Comparison of ENCODE assay signal across 29 mouse cellular contexts in genomic region chr5:130310827-130311226, GRCm38 (mm10). TPM values are rescaled to one million over a fixed set of nuclear protein-coding genes. Genes with fewer than 3 reads are reported as not detected.
DNase-seq lines count a peak whose midpoint lies in the region; ATAC-seq and TF ChIP-seq lines count a peak whose summit lies in the region.
"Had no signal": no experiment of that assay in that cellular context is flagged by ENCODE, and none has a peak within 500 bp of the region (broad histone marks: within the 10 kb centered on the region; RNA-seq: fewer than 3 reads in every experiment).

No protein-coding gene starts in this region.

- 0 out of 2 replicates have a peak, but pooled peaks cover 4% of the 10 kb centered on the region for H3K36me3 ChIP-seq in lung, embryonic 14.5 days (ENCODE audit: insufficient read depth)
- peaks cover 4% of the 10 kb centered on the region; the same call in 1 of the 2 replicates for H3K36me3 ChIP-seq in forebrain, embryonic 14.5 days (ENCODE audit: control insufficient read depth, insufficient read depth, low read length)
- peaks cover 20% of the 10 kb centered on the region for H3K36me3 ChIP-seq in hindbrain, embryonic 13.5 days
- H3K36me3 ChIP-seq: intestine, embryonic 15.5 days had no signal

- H3K9me3 ChIP-seq in lung, embryonic 14.5 days (ENCODE audit: low read depth, low read length): no peaks in the 10 kb centered on the region
- H3K9me3 ChIP-seq in forebrain, embryonic 14.5 days (replicated peaks; ENCODE audit: control insufficient read depth, low read length): no peaks in the 10 kb centered on the region
- H3K9me3 ChIP-seq in hindbrain, embryonic 13.5 days: no peaks in the 10 kb centered on the region
- H3K9me3 ChIP-seq: G1E; intestine, embryonic 15.5 days; midbrain, embryonic 13.5 days had no signal

- H3K27ac ChIP-seq in lung, embryonic 14.5 days (ENCODE audit: low read depth): no peak overlapping the region
- no peak overlapping the region for H3K27ac ChIP-seq in forebrain, embryonic 14.5 days (ENCODE audit: low read depth, low read length)
- no peak overlapping the region for H3K27ac ChIP-seq in hindbrain, embryonic 13.5 days
- H3K27ac ChIP-seq: hindbrain, postnatal 0 days; intestine, embryonic 15.5 days; layer of hippocampus, adult 2 months; left cerebral cortex, adult 2 months; limb, embryonic 12.5 days; midbrain, embryonic 13.5 days had no signal

- DNase-seq in lung, adult 18-20 months: peak; percentile 6 to 19
- DNase-seq in lung, adult 2 months: no peak
- peak; percentile 96 for DNase-seq in lung, embryonic 14.5 days
- DNase-seq in lung, postnatal 14 days: peak; percentile 57
- DNase-seq in forebrain, embryonic 14.5 days (ENCODE audit: low spot score): no peak
- no peak for DNase-seq in yolk sac, embryonic 10.5 days (ENCODE audit: low spot score)
- DNase-seq in heart, postnatal 4 days: no peak
- DNase-seq: cerebellum, adult 11-12 months; cerebellum, postnatal 10 days; gastrocnemius, postnatal 10 days; heart, postnatal 14 days; kidney, adult 2 months; kidney, postnatal 36 days; liver, postnatal 0 days had no signal

- 31% methylated on average over 7 of the region's 7 CpGs for WGBS in lung, adult 2 months
- 22% methylated on average over 7 of the region's 7 CpGs for WGBS in lung, embryonic 14.5 days
- WGBS in forebrain, embryonic 14.5 days: 93% methylated on average over 7 of the region's 7 CpGs
- 76% methylated on average over 7 of the region's 7 CpGs for WGBS in hindbrain, embryonic 13.5 days

- no peak overlapping the region for H3K4me2 ChIP-seq in lung, embryonic 14.5 days
- no peak overlapping the region for H3K4me2 ChIP-seq in forebrain, embryonic 14.5 days (ENCODE audit: low read length)
- H3K4me2 ChIP-seq in hindbrain, embryonic 13.5 days: no peak overlapping the region
- H3K4me2 ChIP-seq: intestine, embryonic 15.5 days; limb, embryonic 12.5 days; midbrain, embryonic 13.5 days had no signal

- H3K27me3 ChIP-seq in lung, embryonic 14.5 days (ENCODE audit: insufficient read depth, low read length): no peaks in the 10 kb centered on the region
- H3K27me3 ChIP-seq in forebrain, embryonic 14.5 days (replicated peaks; ENCODE audit: control insufficient read depth, insufficient read depth, low read length): no peaks in the 10 kb centered on the region
- H3K27me3 ChIP-seq in hindbrain, embryonic 13.5 days: no peaks in the 10 kb centered on the region
- H3K27me3 ChIP-seq: intestine, embryonic 15.5 days; limb, embryonic 12.5 days; midbrain, embryonic 13.5 days had no signal

- TF ChIP-seq CTCF in lung, adult 2 months (IDR thresholded peaks at IDR 0.05; ENCODE audit: insufficient read depth, low read length): no peak
- no peak for TF ChIP-seq CTCF in lung, embryonic 14.5 days (IDR thresholded peaks at IDR 0.05; ENCODE audit: low read depth)

- no peak for TF ChIP-seq POLR2A in lung, adult 2 months (IDR thresholded peaks at IDR 0.05; ENCODE audit: borderline replicate concordance, extremely low read depth, low read depth, low read length)

- ATAC-seq in lung, embryonic 14.5 days (ENCODE audit: insufficient read depth): peak; percentile 87
- no peak for ATAC-seq in forebrain, embryonic 14.5 days
- ATAC-seq in hindbrain, embryonic 13.5 days (ENCODE audit: low FRiP score): no peak
- ATAC-seq: hindbrain, postnatal 0 days; intestine, embryonic 15.5 days; liver, postnatal 0 days; midbrain, embryonic 13.5 days had no signal

- H3K9ac ChIP-seq in lung, embryonic 14.5 days: no peak overlapping the region
- H3K9ac ChIP-seq in forebrain, embryonic 14.5 days (ENCODE audit: low read length): no peak overlapping the region
- H3K9ac ChIP-seq in hindbrain, embryonic 13.5 days: no peak overlapping the region
- H3K9ac ChIP-seq: intestine, embryonic 15.5 days; limb, embryonic 12.5 days; liver, postnatal 0 days; midbrain, embryonic 13.5 days had no signal

- no peak overlapping the region for H3K4me3 ChIP-seq in lung, adult 2 months (replicated peaks; ENCODE audit: extremely low read depth, low read depth, low read length)
- no peak overlapping the region for H3K4me3 ChIP-seq in lung, embryonic 14.5 days (ENCODE audit: low read depth, low read length)
- H3K4me3 ChIP-seq in forebrain, embryonic 14.5 days (ENCODE audit: low read depth, low read length): no peak overlapping the region
- H3K4me3 ChIP-seq in hindbrain, embryonic 13.5 days: no peak overlapping the region
- H3K4me3 ChIP-seq: erythroblast, embryonic 14.5 days; intestine, embryonic 15.5 days; layer of hippocampus, adult 2 months; left cerebral cortex, adult 2 months; limb, embryonic 12.5 days; midbrain, embryonic 13.5 days had no signal

- no peaks in the 10 kb centered on the region for H3K4me1 ChIP-seq in lung, adult 2 months (ENCODE audit: control insufficient read depth, insufficient read depth, low read length)
- no peaks in the 10 kb centered on the region for H3K4me1 ChIP-seq in lung, embryonic 14.5 days (ENCODE audit: insufficient read depth)
- no peaks in the 10 kb centered on the region for H3K4me1 ChIP-seq in forebrain, embryonic 14.5 days (ENCODE audit: control insufficient read depth, insufficient read depth, low read length)
- H3K4me1 ChIP-seq in hindbrain, embryonic 13.5 days (replicated peaks): peaks cover 5% of the 10 kb centered on the region
- H3K4me1 ChIP-seq: intestine, embryonic 15.5 days; limb, embryonic 12.5 days; midbrain, embryonic 13.5 days had no signal

RNA-seq across cellular contexts. Expression of gene Tyw1, which starts 55.4 kb away (rescaled TPM):
- 7.0 and 8.0 TPM in 2 replicates for polyA plus RNA-seq in lung, adult 2 months (2012; rRNA removed)
- polyA plus RNA-seq in lung, embryonic 14.5 days (2014; fragmentation: Nextera tagmentation; extraction: Ambion mirVana): 25.2 and 27.5 TPM in 2 replicates
- 25.2 and 29.4 TPM in 2 replicates for polyA plus RNA-seq in forebrain, embryonic 14.5 days (2014; fragmentation: Nextera tagmentation; extraction: Ambion mirVana)
- total RNA-seq in heart, postnatal 4 days (2021): 10 to 100 TPM in 1 of 2 experiments, 1 to 10 TPM in 1; 9.6 to 11.4 TPM
- polyA plus RNA-seq in hindbrain, embryonic 13.5 days (2015; fragmentation: Nextera tagmentation; extraction: Ambion mirVana): 24.6 and 25.8 TPM in 2 replicates

RNA-seq across cellular contexts. Expression of gene Sbds, which starts 55.5 kb away (rescaled TPM):
- 41.9 and 45.4 TPM in 2 replicates for polyA plus RNA-seq in lung, adult 2 months (2012; rRNA removed)
- 50.7 and 51.4 TPM in 2 replicates for polyA plus RNA-seq in lung, embryonic 14.5 days (2014; fragmentation: Nextera tagmentation; extraction: Ambion mirVana)
- polyA plus RNA-seq in forebrain, embryonic 14.5 days (2014; fragmentation: Nextera tagmentation; extraction: Ambion mirVana): 49.6 and 50.8 TPM in 2 replicates
- total RNA-seq in heart, postnatal 4 days (2021): 10 to 100 TPM; 45.6 to 46.4 TPM
- 62.0 and 69.1 TPM in 2 replicates for polyA plus RNA-seq in hindbrain, embryonic 13.5 days (2015; fragmentation: Nextera tagmentation; extraction: Ambion mirVana)

RNA-seq across cellular contexts. Expression of gene Caln1, which starts 58.4 kb away (rescaled TPM):
- 0.01 TPM in 1 of 2 replicates, not detected in the other for polyA plus RNA-seq in lung, adult 2 months (2012; rRNA removed)
- 0.05 and 0.08 TPM in 2 replicates for polyA plus RNA-seq in lung, embryonic 14.5 days (2014; fragmentation: Nextera tagmentation; extraction: Ambion mirVana)
- polyA plus RNA-seq in forebrain, embryonic 14.5 days (2014; fragmentation: Nextera tagmentation; extraction: Ambion mirVana): 2.5 and 6.5 TPM in 2 replicates
- total RNA-seq in heart, postnatal 4 days (2021): not detected
- polyA plus RNA-seq in hindbrain, embryonic 13.5 days (2015; fragmentation: Nextera tagmentation; extraction: Ambion mirVana): 10.0 and 10.1 TPM in 2 replicates
- total RNA-seq: common myeloid progenitor, adult 5-6 weeks; heart, postnatal 14 days; megakaryocyte-erythroid progenitor cell, adult 5-6 weeks; monocyte, adult 5-6 weeks had no signal
- polyA plus RNA-seq: G1E; small intestine, adult 2 months; stomach, embryonic 14.5 days; thymus, postnatal 0 days had no signal

Comparison
In these comparisons a context has a peak if more than half of its experiments do, and no peak if none do; other contexts are left out.
1. DNase-seq: peak in lung, adult 18-20 months (2 of 2), lung, embryonic 14.5 days (single experiment) and lung, postnatal 14 days (single experiment); none in lung, adult 2 months (single experiment), forebrain, embryonic 14.5 days (single experiment), yolk sac, embryonic 10.5 days (single experiment) and heart, postnatal 4 days (single experiment).